9 mouse cellular contexts compared by ENCODE assay signal in the genomic region with DNA sequence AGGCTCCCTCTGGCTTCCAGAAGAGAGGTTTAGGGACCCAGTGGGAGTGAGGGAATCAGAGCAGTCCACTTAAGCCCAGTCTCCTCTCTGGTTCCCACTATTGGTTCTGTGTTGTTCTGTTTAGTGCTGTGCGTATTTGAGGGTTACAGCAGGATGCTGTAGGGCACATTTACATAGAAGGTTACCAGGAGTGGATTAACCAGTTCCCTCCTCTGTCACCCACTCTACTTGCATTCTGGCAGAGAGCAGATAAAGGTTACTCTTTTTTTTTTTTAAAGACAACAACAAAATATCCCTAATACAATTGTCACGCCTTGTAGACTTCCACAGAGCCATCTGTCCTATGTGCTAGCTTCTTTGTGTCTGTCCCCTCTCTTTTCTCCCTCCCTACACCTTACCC. TPM values are rescaled to one million over a fixed set of nuclear protein-coding genes. Genes with fewer than 3 reads are reported as not detected.
A peak's percentile ranks its signal among the peaks of the same experiment; 100 is the strongest.
DNase-seq lines count a peak whose midpoint lies in the region; ATAC-seq lines count a peak whose summit lies in the region.
"Had no signal": no experiment of that assay in that cellular context is flagged by ENCODE, and none has a peak within 500 bp of the region (broad histone marks: within the 10 kb centered on the region; RNA-seq: fewer than 3 reads in every experiment).

No protein-coding gene starts in this region.

- WGBS in heart, embryonic 10.5 days = 79% methylated on average over 2 of the region's 2 CpGs
- WGBS in embryonic facial prominence, embryonic 10.5 days = 77% methylated on average over 2 of the region's 2 CpGs
- WGBS in hindbrain, embryonic 13.5 days = 51% methylated on average over 2 of the region's 2 CpGs

- ATAC-seq in hindbrain, embryonic 13.5 days (ENCODE audit: low FRiP score) = no peak
- peak; percentile 62 for ATAC-seq in megakaryocyte-erythroid progenitor cell, adult 5-6 weeks (replicated peaks; ENCODE audit: low FRiP score, low TSS enrichment, poor library complexity, severe bottlenecking)

- no peaks in the 10 kb centered on the region for H3K9me3 ChIP-seq in heart, embryonic 10.5 days
- peaks cover 4% of the 10 kb centered on the region; the same call in 1 of the 2 replicates for H3K9me3 ChIP-seq in embryonic facial prominence, embryonic 10.5 days
- 0 out of 2 replicates have a peak, but pooled peaks cover 4% of the 10 kb centered on the region for H3K9me3 ChIP-seq in hindbrain, embryonic 13.5 days

- H3K36me3 ChIP-seq in heart, embryonic 10.5 days = peaks cover 23% of the 10 kb centered on the region
- H3K36me3 ChIP-seq in embryonic facial prominence, embryonic 10.5 days (replicated peaks) = peaks cover 64% of the 10 kb centered on the region
- H3K36me3 ChIP-seq in hindbrain, embryonic 13.5 days = peaks cover 9% of the 10 kb centered on the region

- H3K4me1 ChIP-seq in heart, embryonic 10.5 days = peaks cover 73% of the 10 kb centered on the region
- peaks cover 73% of the 10 kb centered on the region for H3K4me1 ChIP-seq in embryonic facial prominence, embryonic 10.5 days
- peaks cover 48% of the 10 kb centered on the region for H3K4me1 ChIP-seq in hindbrain, embryonic 13.5 days (replicated peaks)

- no peaks in the 10 kb centered on the region for H3K27me3 ChIP-seq in heart, embryonic 10.5 days (ENCODE audit: insufficient read depth, poor library complexity, severe bottlenecking)
- H3K27me3 ChIP-seq in embryonic facial prominence, embryonic 10.5 days (replicated peaks; ENCODE audit: low read depth, poor library complexity, severe bottlenecking) = no peaks in the 10 kb centered on the region
- no peaks in the 10 kb centered on the region for H3K27me3 ChIP-seq in hindbrain, embryonic 13.5 days

- no peak overlapping the region for H3K4me2 ChIP-seq in hindbrain, embryonic 13.5 days

- no peak for DNase-seq in heart, embryonic 10.5 days (ENCODE audit: low spot score)
- DNase-seq in heart, postnatal 36 days = no peak
- no peak for DNase-seq in embryonic facial prominence, embryonic 10.5 days (ENCODE audit: low spot score)
- no peak for DNase-seq in retina, postnatal 1 day
- no peak for DNase-seq in gastrocnemius, postnatal 10 days
- no peak for DNase-seq in layer of hippocampus, postnatal 10 days (ENCODE audit: low spot score in 2 of 2)
- DNase-seq: spleen, adult 18-20 months had no signal

- H3K27ac ChIP-seq in heart, embryonic 10.5 days = peak overlapping the region; percentile 67; the same call in 1 of the 2 replicates
- H3K27ac ChIP-seq in embryonic facial prominence, embryonic 10.5 days (replicated peaks) = peak overlapping the region; percentile 66; the same call in 1 of the 2 replicates
- peak overlapping the region; percentile 50; the same call in 1 of the 2 replicates for H3K27ac ChIP-seq in hindbrain, embryonic 13.5 days

- H3K4me3 ChIP-seq in heart, embryonic 10.5 days = no peak overlapping the region
- no peak overlapping the region for H3K4me3 ChIP-seq in embryonic facial prominence, embryonic 10.5 days
- H3K4me3 ChIP-seq in hindbrain, embryonic 13.5 days = no peak overlapping the region

- H3K9ac ChIP-seq in hindbrain, embryonic 13.5 days = no peak overlapping the region

- intact Hi-C loops in heart, postnatal 36 days (cut with DNase I) = no loop called here

RNA-seq across cellular contexts. Expression of gene Irs2, which starts 16.9 kb away (rescaled TPM):
- 4.5 and 6.2 TPM in 2 replicates for polyA plus RNA-seq in heart, embryonic 10.5 days (2016; fragmentation: Nextera tagmentation; extraction: Ambion mirVana)
- 10 to 100 TPM; 13.2 to 33.5 TPM for total RNA-seq in heart, postnatal 36 days (2021)
- polyA plus RNA-seq in embryonic facial prominence, embryonic 10.5 days (2016; fragmentation: Nextera tagmentation; extraction: Ambion mirVana) = 7.9 and 8.1 TPM in 2 replicates
- polyA plus RNA-seq in hindbrain, embryonic 13.5 days (2015; fragmentation: Nextera tagmentation; extraction: Ambion mirVana) = 4.5 and 4.6 TPM in 2 replicates
- total RNA-seq in megakaryocyte-erythroid progenitor cell, adult 5-6 weeks (2014; fragmentation: Nextera tagmentation) = 11.8 and 12.7 TPM in 2 replicates
- 4.3 and 6.5 TPM in 2 replicates for total RNA-seq in megakaryocyte-erythroid progenitor cell, adult 5-6 weeks (2017)
- 10 to 100 TPM; 10.1 to 10.4 TPM for total RNA-seq in gastrocnemius, postnatal 10 days (2021)
- total RNA-seq in layer of hippocampus, postnatal 10 days (2021) = 10 to 100 TPM; 44.9 to 54.0 TPM
